Mouse (Mus musculus): ENCODE measurements around the gene Ehd1. TPM values are rescaled to one million over a fixed set of nuclear protein-coding genes. Genes with fewer than 3 reads are reported as not detected.

Gene Ehd1
- polyA plus RNA-seq, 1 experiment: 81.0 TPM

- Histone ChIP-seq H3K4me1 (ENCODE audit: control insufficient read depth, insufficient read depth, low read length) (peaks cover 14% of the 10 kb centered on the region), H3K9ac (ENCODE audit: low read depth, poor library complexity, severe bottlenecking) (no peak overlapping the region), H3K27ac (ENCODE audit: insufficient read depth, low read length) (no peak overlapping the region), H3K27me3 (ENCODE audit: control insufficient read depth, insufficient read depth, low read length, poor library complexity, severe bottlenecking) (no peaks in the 10 kb centered on the region), H3K4me3 (ENCODE audit: low read depth, low read length) (no peak overlapping the region), H3K36me3 (ENCODE audit: control insufficient read depth, insufficient read depth, low read length, poor library complexity, severe bottlenecking) (no peaks in the 10 kb centered on the region), H3K9me3 (replicated peaks; ENCODE audit: control insufficient read depth, insufficient read depth, low read length, poor library complexity, severe bottlenecking) (no peaks in the 10 kb centered on the region)
- TF ChIP-seq CTCF (IDR thresholded peaks at IDR 0.05; ENCODE audit: low read depth, low read length) (no peak), POLR2A (IDR thresholded peaks at IDR 0.05; ENCODE audit: insufficient read depth, low read length) (no peak), EP300 (IDR thresholded peaks at IDR 0.05; ENCODE audit: insufficient read depth, low read depth, low read length) (no peak)
Measured at GRCm38 (mm10) chr19:6273592-6273991, 2.9 kb upstream of the Ehd1 start.

GRCm38 (mm10) chr19:6273998-6274608 lies 2.4 kb upstream of the Ehd1 start:
- no peaks in the 10 kb centered on the region for H3K27me3 ChIP-seq (ENCODE audit: control insufficient read depth, insufficient read depth, low read length, poor library complexity, severe bottlenecking)
- H3K27ac ChIP-seq (ENCODE audit: insufficient read depth, low read length): no peak overlapping the region
- peaks cover 14% of the 10 kb centered on the region for H3K4me1 ChIP-seq (ENCODE audit: control insufficient read depth, insufficient read depth, low read length)
- TF ChIP-seq CTCF (IDR thresholded peaks at IDR 0.05; ENCODE audit: low read depth, low read length): no peak
- no peak for TF ChIP-seq POLR2A (IDR thresholded peaks at IDR 0.05; ENCODE audit: insufficient read depth, low read length)
- no peak for TF ChIP-seq EP300 (IDR thresholded peaks at IDR 0.05; ENCODE audit: insufficient read depth, low read depth, low read length)
- H3K4me3 ChIP-seq (ENCODE audit: low read depth, low read length): no peak overlapping the region
- H3K9me3 ChIP-seq (replicated peaks; ENCODE audit: control insufficient read depth, insufficient read depth, low read length, poor library complexity, severe bottlenecking): no peaks in the 10 kb centered on the region
- no peak overlapping the region for H3K9ac ChIP-seq (ENCODE audit: low read depth, poor library complexity, severe bottlenecking)
- no peaks in the 10 kb centered on the region for H3K36me3 ChIP-seq (ENCODE audit: control insufficient read depth, insufficient read depth, low read length, poor library complexity, severe bottlenecking)

GRCm38 (mm10) chr19:6275740-6276389 lies 660 bp upstream of the Ehd1 start:
- Histone ChIP-seq H3K27ac (ENCODE audit: insufficient read depth, low read length) (peak overlapping the region; percentile 12; the same call in 1 of the 2 replicates), H3K4me1 (ENCODE audit: control insufficient read depth, insufficient read depth, low read length) (peaks cover 11% of the 10 kb centered on the region), H3K9me3 (replicated peaks; ENCODE audit: control insufficient read depth, insufficient read depth, low read length, poor library complexity, severe bottlenecking) (no peaks in the 10 kb centered on the region), H3K9ac (ENCODE audit: low read depth, poor library complexity, severe bottlenecking) (peak overlapping the region; percentile 64), H3K36me3 (ENCODE audit: control insufficient read depth, insufficient read depth, low read length, poor library complexity, severe bottlenecking) (0 out of 2 replicates have a peak, but pooled peaks cover 2% of the 10 kb centered on the region), H3K4me3 (ENCODE audit: low read depth, low read length) (peak overlapping the region; percentile 78), H3K27me3 (ENCODE audit: control insufficient read depth, insufficient read depth, low read length, poor library complexity, severe bottlenecking) (no peaks in the 10 kb centered on the region)
- TF ChIP-seq POLR2A (IDR thresholded peaks at IDR 0.05; ENCODE audit: insufficient read depth, low read length): no peak
- TF ChIP-seq CTCF (IDR thresholded peaks at IDR 0.05; ENCODE audit: low read depth, low read length): no peak
- no peak for TF ChIP-seq EP300 (IDR thresholded peaks at IDR 0.05; ENCODE audit: insufficient read depth, low read depth, low read length)

GRCm38 (mm10) chr19:6277661-6278438 lies 1.3 kb downstream of the Ehd1 start:
- Histone ChIP-seq H3K4me1 (ENCODE audit: control insufficient read depth, insufficient read depth, low read length) (peaks cover 4% of the 10 kb centered on the region), H3K27me3 (ENCODE audit: control insufficient read depth, insufficient read depth, low read length, poor library complexity, severe bottlenecking) (no peaks in the 10 kb centered on the region), H3K9ac (ENCODE audit: low read depth, poor library complexity, severe bottlenecking) (peak overlapping the region; percentile 66), H3K27ac (ENCODE audit: insufficient read depth, low read length) (peak overlapping the region; percentile 84), H3K4me3 (ENCODE audit: low read depth, low read length) (peak overlapping the region; percentile 86), H3K36me3 (ENCODE audit: control insufficient read depth, insufficient read depth, low read length, poor library complexity, severe bottlenecking) (peaks cover 15% of the 10 kb centered on the region), H3K9me3 (replicated peaks; ENCODE audit: control insufficient read depth, insufficient read depth, low read length, poor library complexity, severe bottlenecking) (no peaks in the 10 kb centered on the region)
- TF ChIP-seq EP300 (IDR thresholded peaks at IDR 0.05; ENCODE audit: insufficient read depth, low read depth, low read length) (no peak; the same call in 1 of the 2 replicates), CTCF (IDR thresholded peaks at IDR 0.05; ENCODE audit: low read depth, low read length) (no peak), POLR2A (IDR thresholded peaks at IDR 0.05; ENCODE audit: insufficient read depth, low read length) (no peak)

GRCm38 (mm10) chr19:6278439-6279073 lies 2.0 kb downstream of the Ehd1 start:
- H3K4me1 ChIP-seq (ENCODE audit: control insufficient read depth, insufficient read depth, low read length): peaks cover 4% of the 10 kb centered on the region
- no peaks in the 10 kb centered on the region for H3K27me3 ChIP-seq (ENCODE audit: control insufficient read depth, insufficient read depth, low read length, poor library complexity, severe bottlenecking)
- no peaks in the 10 kb centered on the region for H3K9me3 ChIP-seq (replicated peaks; ENCODE audit: control insufficient read depth, insufficient read depth, low read length, poor library complexity, severe bottlenecking)
- peaks cover 20% of the 10 kb centered on the region for H3K36me3 ChIP-seq (ENCODE audit: control insufficient read depth, insufficient read depth, low read length, poor library complexity, severe bottlenecking)
- H3K27ac ChIP-seq (ENCODE audit: insufficient read depth, low read length): peak overlapping the region; percentile 84
- TF ChIP-seq EP300 (IDR thresholded peaks at IDR 0.05; ENCODE audit: insufficient read depth, low read depth, low read length): peak; percentile 77; the same call in 1 of the 2 replicates
- no peak for TF ChIP-seq POLR2A (IDR thresholded peaks at IDR 0.05; ENCODE audit: insufficient read depth, low read length)
- H3K9ac ChIP-seq (ENCODE audit: low read depth, poor library complexity, severe bottlenecking): peak overlapping the region; percentile 8
- H3K4me3 ChIP-seq (ENCODE audit: low read depth, low read length): peak overlapping the region; percentile 86
